In the genomic region with DNA sequence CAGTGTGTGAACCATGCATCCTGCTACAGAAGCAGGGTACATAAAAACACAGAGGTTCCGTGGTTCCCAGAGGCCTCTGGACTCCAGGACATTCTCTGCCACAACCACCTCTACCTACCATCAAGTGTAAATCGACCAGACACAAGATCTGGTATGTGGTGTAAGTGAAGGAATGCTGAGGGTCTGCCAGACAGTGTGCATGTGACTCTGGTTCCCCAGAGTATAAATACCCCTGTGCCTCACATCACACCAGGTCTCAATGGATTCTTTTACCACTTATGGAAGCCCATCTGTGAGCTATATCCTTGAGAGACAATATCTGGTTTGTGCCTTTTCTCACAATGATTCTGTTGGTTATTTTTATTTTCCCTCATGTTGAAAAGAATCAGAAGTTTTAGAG, we compare ENCODE assay signal across 29 mouse cellular contexts.
DNase-seq lines count a peak whose midpoint lies in the region; ATAC-seq and TF ChIP-seq lines count a peak whose summit lies in the region.
"Had no signal": no experiment of that assay in that cellular context is flagged by ENCODE, and none has a peak within 500 bp of the region (broad histone marks: within the 10 kb centered on the region; RNA-seq: fewer than 3 reads in every experiment).

No protein-coding gene starts in this region.

- TF ChIP-seq POLR2A in cortical plate, adult 2 months (IDR thresholded peaks at IDR 0.05; ENCODE audit: extremely low read depth, insufficient read depth, low read length) = no peak

- WGBS in heart, embryonic 10.5 days = 43% methylated on average over 2 of the region's 2 CpGs
- WGBS in heart, embryonic 14.5 days = 30% methylated on average over 2 of the region's 2 CpGs
- WGBS in heart, embryonic 11.5 days (ENCODE audit: insufficient replicate concordance) = 48% methylated on average over 2 of the region's 2 CpGs
- WGBS in heart, postnatal 0 days = 28% methylated on average over 2 of the region's 2 CpGs

- no peak for TF ChIP-seq EP300 in heart, postnatal 0 days (IDR thresholded peaks at IDR 0.05; ENCODE audit: low read depth)

- peak overlapping the region; percentile 34; the same call in 1 of the 2 replicates for H3K9ac ChIP-seq in heart, embryonic 14.5 days (ENCODE audit: low read length)
- no peak overlapping the region for H3K9ac ChIP-seq in heart, embryonic 11.5 days (ENCODE audit: low read depth, low read length)
- H3K9ac ChIP-seq in heart, postnatal 0 days (replicated peaks; ENCODE audit: low read depth, low read length) = no peak overlapping the region
- H3K9ac ChIP-seq: embryonic facial prominence, embryonic 12.5 days; embryonic facial prominence, embryonic 15.5 days; forebrain, embryonic 15.5 days; hindbrain, embryonic 14.5 days had no signal

- intact Hi-C loops in heart, postnatal 36 days (cut with DNase I) = no loop called here

- no peak overlapping the region for H3K4me3 ChIP-seq in heart, embryonic 10.5 days
- H3K4me3 ChIP-seq in heart, embryonic 14.5 days (ENCODE audit: control insufficient read depth in 1 of 2, insufficient read depth in 1 of 2, low read depth in 1 of 2, low read length in 2 of 2) = no peak overlapping the region
- H3K4me3 ChIP-seq in heart, embryonic 11.5 days (ENCODE audit: low read depth, low read length) = no peak overlapping the region
- no peak overlapping the region for H3K4me3 ChIP-seq in heart, postnatal 0 days (ENCODE audit: low read depth, low read length)
- H3K4me3 ChIP-seq in cortical plate, adult 2 months (ENCODE audit: insufficient read depth, low read length) = no peak overlapping the region
- H3K4me3 ChIP-seq: embryonic facial prominence, embryonic 12.5 days; embryonic facial prominence, embryonic 15.5 days; forebrain, embryonic 15.5 days had no signal

- no peaks in the 10 kb centered on the region for H3K36me3 ChIP-seq in heart, embryonic 10.5 days
- no peaks in the 10 kb centered on the region for H3K36me3 ChIP-seq in heart, embryonic 14.5 days (ENCODE audit: control insufficient read depth, insufficient read depth, low read length)
- no peaks in the 10 kb centered on the region for H3K36me3 ChIP-seq in heart, embryonic 11.5 days (ENCODE audit: control insufficient read depth, insufficient read depth, low read length)
- H3K36me3 ChIP-seq in heart, postnatal 0 days (replicated peaks; ENCODE audit: control insufficient read depth, insufficient read depth, low read length) = no peaks in the 10 kb centered on the region
- H3K36me3 ChIP-seq: embryonic facial prominence, embryonic 12.5 days; embryonic facial prominence, embryonic 15.5 days; forebrain, embryonic 15.5 days; G1E had no signal

- TF ChIP-seq CTCF in heart, postnatal 0 days (IDR thresholded peaks at IDR 0.05; ENCODE audit: low read depth) = no peak
- no peak for TF ChIP-seq CTCF in cortical plate, adult 2 months (IDR thresholded peaks at IDR 0.05; ENCODE audit: extremely low read depth, insufficient read depth, low read length)

- no peak for DNase-seq in heart, embryonic 10.5 days (ENCODE audit: low spot score)
- DNase-seq in heart, adult 11 months = no peak
- peak; percentile 26 for DNase-seq in heart, postnatal 0 days (ENCODE audit: low spot score)
- DNase-seq in heart, postnatal 36 days = no peak
- DNase-seq: adrenal gland, postnatal 10 days; adrenal gland, postnatal 36 days; B cell, adult 2 months; cerebellum, adult 18-20 months; cerebellum, adult 9-10 months; cerebellum, postnatal 14 days; gastrocnemius, postnatal 10 days; gastrocnemius, postnatal 36 days; heart, adult 18-20 months; kidney, adult 18-20 months; kidney, adult 9 months had no signal

- H3K9me3 ChIP-seq in heart, embryonic 10.5 days = no peaks in the 10 kb centered on the region
- no peaks in the 10 kb centered on the region for H3K9me3 ChIP-seq in heart, embryonic 14.5 days (ENCODE audit: control insufficient read depth, low read length)
- no peaks in the 10 kb centered on the region for H3K9me3 ChIP-seq in heart, embryonic 11.5 days (replicated peaks; ENCODE audit: control insufficient read depth, low read length)
- H3K9me3 ChIP-seq in heart, postnatal 0 days (replicated peaks; ENCODE audit: control insufficient read depth, low read length) = no peaks in the 10 kb centered on the region
- H3K9me3 ChIP-seq: embryonic facial prominence, embryonic 12.5 days; embryonic facial prominence, embryonic 15.5 days; forebrain, embryonic 15.5 days had no signal

- no peaks in the 10 kb centered on the region for H3K27me3 ChIP-seq in heart, embryonic 10.5 days (ENCODE audit: insufficient read depth, poor library complexity, severe bottlenecking)
- no peaks in the 10 kb centered on the region for H3K27me3 ChIP-seq in heart, embryonic 14.5 days (ENCODE audit: control insufficient read depth, insufficient read depth, low read length)
- H3K27me3 ChIP-seq in heart, embryonic 11.5 days (ENCODE audit: control insufficient read depth, insufficient read depth, low read length) = no peaks in the 10 kb centered on the region
- no peaks in the 10 kb centered on the region for H3K27me3 ChIP-seq in heart, postnatal 0 days (ENCODE audit: control insufficient read depth, insufficient read depth, low read length)
- H3K27me3 ChIP-seq: CH12.LX; embryonic facial prominence, embryonic 12.5 days; embryonic facial prominence, embryonic 15.5 days; forebrain, embryonic 15.5 days; Patski had no signal

- peak; percentile 81 for ATAC-seq in heart, embryonic 14.5 days (ENCODE audit: insufficient number of reproducible peaks, insufficient read depth, low FRiP score, low read depth)
- no peak for ATAC-seq in heart, embryonic 11.5 days (replicated peaks; ENCODE audit: insufficient number of reproducible peaks, low FRiP score, low TSS enrichment)
- peak; percentile 86 for ATAC-seq in heart, postnatal 0 days (ENCODE audit: insufficient read depth, low read depth)
- ATAC-seq in granulocyte monocyte progenitor cell, adult 5-6 weeks (replicated peaks; ENCODE audit: poor library complexity, severe bottlenecking) = no peak
- ATAC-seq: forebrain, embryonic 15.5 days; hindbrain, postnatal 0 days; inflammation-experienced regulatory T-cells, adult 6 months; intestine, embryonic 16.5 days; Patski had no signal

- no peaks in the 10 kb centered on the region; the same call in 1 of the 2 replicates for H3K4me1 ChIP-seq in heart, embryonic 10.5 days
- peaks cover 7 to 10% of the 10 kb centered on the region in 2 experiments for H3K4me1 ChIP-seq in heart, embryonic 14.5 days (ENCODE audit: control insufficient read depth in 2 of 2, insufficient read depth in 2 of 2, low read length in 2 of 2)
- no peaks in the 10 kb centered on the region for H3K4me1 ChIP-seq in heart, embryonic 11.5 days (ENCODE audit: control insufficient read depth, insufficient read depth, low read length)
- 0 out of 2 replicates have a peak, but pooled peaks cover 4% of the 10 kb centered on the region for H3K4me1 ChIP-seq in heart, postnatal 0 days (ENCODE audit: control insufficient read depth, insufficient read depth)
- H3K4me1 ChIP-seq in cortical plate, adult 2 months (ENCODE audit: control insufficient read depth, insufficient read depth, low read length) = 0 out of 2 replicates have a peak, but pooled peaks cover 1% of the 10 kb centered on the region
- H3K4me1 ChIP-seq: embryonic facial prominence, embryonic 12.5 days; embryonic facial prominence, embryonic 15.5 days; forebrain, embryonic 15.5 days had no signal

- peak overlapping the region; percentile 45 for H3K4me2 ChIP-seq in heart, embryonic 14.5 days (ENCODE audit: low read length)
- no peak overlapping the region for H3K4me2 ChIP-seq in heart, embryonic 11.5 days
- peak overlapping the region; percentile 18; the same call in 1 of the 2 replicates for H3K4me2 ChIP-seq in heart, postnatal 0 days (ENCODE audit: low read depth, low read length)
- H3K4me2 ChIP-seq: embryonic facial prominence, embryonic 12.5 days; embryonic facial prominence, embryonic 15.5 days; forebrain, embryonic 15.5 days; hindbrain, embryonic 14.5 days had no signal

- H3K27ac ChIP-seq in heart, embryonic 10.5 days = peak overlapping the region; percentile 62; the same call in 1 of the 2 replicates
- H3K27ac ChIP-seq in heart, embryonic 14.5 days (replicated peaks in 1 of 2; ENCODE audit: control insufficient read depth in 1 of 2, insufficient read depth in 1 of 2, low read depth in 2 of 2, low read length in 2 of 2) = peak overlapping the region; percentile 77 to 87
- no peak overlapping the region for H3K27ac ChIP-seq in heart, embryonic 11.5 days (ENCODE audit: low read depth, low read length)
- peak overlapping the region; percentile 70 for H3K27ac ChIP-seq in heart, postnatal 0 days (ENCODE audit: low read depth)
- 0 out of 2 replicates have a peak overlapping the region, but pooled peaks have one; percentile 10 for H3K27ac ChIP-seq in cortical plate, adult 2 months (ENCODE audit: insufficient read depth, low read length)
- H3K27ac ChIP-seq: embryonic facial prominence, embryonic 12.5 days; embryonic facial prominence, embryonic 15.5 days; forebrain, embryonic 15.5 days; hindbrain, embryonic 14.5 days; hindbrain, postnatal 0 days had no signal

Comparison
In these comparisons a context has a peak if more than half of its experiments do, and no peak if none do; other contexts are left out.
1. ATAC-seq: peak in heart, embryonic 14.5 days (single experiment) and heart, postnatal 0 days (single experiment); none in heart, embryonic 11.5 days (single experiment) and granulocyte monocyte progenitor cell, adult 5-6 weeks (single experiment).